Mouse (Mus musculus) layer of hippocampus, adult 18-20 months (tissue): ENCODE measurements around the gene Adad2. TPM values are rescaled to one million over a fixed set of nuclear protein-coding genes. Genes with fewer than 3 reads are reported as not detected.

Experiments
- DNase-seq, 2 experiments: peaks; one replicate each; pipeline ENCODE4 v3.0.0; 2022; ENCODE audit warnings: low spot score in 2 of 2
- long read RNA-seq: library from polyadenylated mRNA; stranded (forward); transcript quantifications from one replicate; pipeline ENCODE4 v2.0.0, GENCODE M21; 2021
- total RNA-seq, 2 experiments: library from RNA; stranded (reverse); gene quantifications; 2 replicates each; pipeline ENCODE4 v1.2.3; 2021

The Adad2 gene
- total RNA-seq: under 1 TPM; 0.18 to 0.42 TPM
- long read RNA-seq: 0 reads

DNA sequence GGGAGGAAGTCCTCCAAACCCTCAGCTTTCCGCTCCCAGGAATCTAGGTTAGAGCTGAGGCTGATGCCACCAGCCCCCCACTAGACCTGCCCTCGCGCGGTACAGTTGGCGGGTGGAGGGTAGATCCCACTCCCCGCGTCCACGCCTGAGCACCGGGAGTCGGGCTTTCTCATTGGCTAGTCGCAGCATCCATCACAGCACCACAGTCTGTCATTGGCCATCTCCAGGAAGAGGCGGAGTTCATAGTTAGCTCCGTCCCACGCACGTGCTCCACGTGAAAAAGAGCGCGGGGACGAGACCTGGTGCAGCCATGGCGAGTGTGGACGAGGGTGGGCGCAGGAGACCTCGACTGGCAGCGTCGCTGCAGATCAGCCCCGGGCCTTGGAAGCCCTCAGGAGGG lies at the start of gene Adad2:
TSS of gene Adad2 (plus strand) at position 277 of the 400 bp plus-strand sequence.
- DNase-seq: no peak

DNA sequence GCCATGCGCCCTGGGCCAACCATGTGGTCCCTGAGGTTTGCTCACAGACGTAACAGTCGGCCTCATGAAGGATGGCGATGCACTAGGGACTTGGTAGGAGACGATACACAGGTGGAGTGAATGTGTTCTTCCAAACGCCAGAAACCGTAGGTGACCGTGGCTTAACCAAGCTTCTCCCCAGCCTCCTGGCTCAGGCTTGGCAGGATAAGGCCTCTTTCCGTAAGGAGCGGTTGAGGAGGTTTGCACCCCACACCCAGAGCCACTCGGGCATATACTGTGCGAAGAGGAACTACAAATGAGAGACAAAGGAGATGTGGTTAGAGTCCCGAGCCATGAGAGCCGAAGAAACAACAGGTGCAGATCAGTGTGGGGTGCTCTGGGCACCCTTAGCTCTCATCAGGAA lies 48.7 kb upstream of the Adad2 start:
- no peak for DNase-seq

GRCm38 (mm10) chr8:119566367-119566766 lies 46.2 kb upstream of the Adad2 start:
- DNase-seq: no peak

- DNase-seq: no peak
Measured at GRCm38 (mm10) chr8:119568251-119568650, 44.3 kb upstream of the Adad2 start.

GRCm38 (mm10) chr8:119568951-119569350 lies 43.6 kb upstream of the Adad2 start:
- no peak for DNase-seq

- DNase-seq: no peak
Measured at GRCm38 (mm10) chr8:119569881-119570280, 42.7 kb upstream of the Adad2 start.

DNA sequence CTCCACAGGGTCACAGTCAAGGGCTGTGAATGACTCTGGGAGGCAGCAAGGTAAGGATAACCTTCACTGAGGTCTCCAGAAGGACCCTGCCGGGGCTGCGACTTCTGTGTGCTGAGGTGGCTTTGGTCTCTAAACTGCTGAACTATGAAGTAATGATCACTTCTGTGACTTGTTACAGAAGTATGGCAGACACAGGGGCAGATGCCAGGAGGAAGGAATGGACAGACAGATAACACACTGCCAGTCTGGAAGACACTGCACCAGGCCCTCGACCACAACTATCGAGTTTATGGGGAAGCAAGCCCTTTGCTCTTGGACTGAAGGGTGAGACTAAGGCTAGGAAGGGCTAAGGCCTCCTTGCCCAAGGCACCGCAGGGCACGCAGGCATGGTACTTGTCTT lies 41.4 kb upstream of the Adad2 start:
- DNase-seq: no peak

DNA sequence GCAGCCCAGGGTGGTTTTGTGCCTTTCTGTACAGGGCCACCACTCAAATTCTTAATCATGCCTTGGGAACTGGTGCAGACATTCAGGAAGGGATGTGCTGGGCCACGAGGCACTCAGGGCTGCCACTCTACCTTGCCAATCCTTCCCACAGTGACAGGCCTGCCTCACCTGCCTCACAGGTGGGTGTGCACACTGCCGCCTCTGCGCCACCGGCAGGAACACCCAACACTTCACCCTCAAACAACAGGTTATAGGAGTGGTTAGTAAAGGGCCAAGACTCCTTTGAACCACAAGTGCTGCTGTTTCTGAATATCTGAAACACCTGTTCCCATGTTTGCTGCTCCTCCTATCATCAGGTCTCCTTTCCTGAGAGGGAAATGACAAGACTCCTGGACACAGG lies 40.1 kb upstream of the Adad2 start:
- no peak for DNase-seq

DNA sequence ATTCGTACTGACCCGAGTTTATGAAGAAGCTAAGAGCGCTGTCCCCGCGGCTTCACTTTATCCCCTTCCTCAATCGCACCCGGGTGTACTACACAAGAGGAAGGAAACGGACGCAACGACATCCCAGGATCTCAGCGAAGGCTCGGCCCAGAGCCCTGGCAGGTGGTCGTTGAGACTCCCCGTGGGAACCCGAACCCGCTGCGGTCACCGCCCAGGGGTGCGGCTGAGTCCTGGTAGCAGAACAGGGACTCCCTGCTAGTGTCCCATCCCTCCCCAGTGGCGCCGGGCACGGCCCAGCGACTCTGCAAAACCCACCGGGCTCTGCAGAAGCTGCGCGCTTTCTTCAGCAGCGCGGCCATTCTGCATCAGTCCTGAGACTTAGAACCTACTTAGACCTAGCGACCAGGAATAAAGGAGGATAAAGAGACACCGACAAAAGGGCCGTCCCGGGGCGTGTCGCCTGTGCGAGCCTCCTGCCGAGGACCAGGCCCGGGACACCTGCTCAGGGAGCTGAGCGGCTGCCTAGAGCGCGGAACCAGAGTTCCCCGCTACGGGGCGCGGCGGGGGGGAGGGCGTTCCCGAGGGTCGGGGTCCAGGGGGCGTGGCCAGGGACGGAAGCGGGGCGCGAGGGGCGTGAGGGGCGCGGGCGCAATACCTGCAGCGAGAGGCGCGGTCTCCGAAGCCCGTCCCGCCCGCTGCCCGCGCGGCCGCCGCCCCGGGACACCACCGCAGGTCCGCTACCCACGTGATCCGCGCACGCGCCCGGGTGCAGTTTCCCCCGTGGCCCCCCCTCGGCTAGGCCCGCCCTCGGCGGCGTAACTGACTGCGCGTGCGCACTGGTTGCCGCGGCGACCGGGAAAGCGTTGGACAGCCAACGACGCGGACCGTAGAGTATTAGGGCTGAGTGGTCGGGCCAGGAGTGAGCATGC lies 37.8 kb upstream of the Adad2 start, which contains the start of the genes Hsdl1 and Dnaaf1:
TSS of gene Hsdl1 (minus strand) at position 747 of the 929 bp plus-strand sequence.
TSS of gene Dnaaf1 (plus strand) at position 799 of the 929 bp plus-strand sequence.
- DNase-seq: peak; percentile 92 to 96

- no peak for DNase-seq
Measured at GRCm38 (mm10) chr8:119575366-119575726, 37.2 kb upstream of the Adad2 start.

DNA sequence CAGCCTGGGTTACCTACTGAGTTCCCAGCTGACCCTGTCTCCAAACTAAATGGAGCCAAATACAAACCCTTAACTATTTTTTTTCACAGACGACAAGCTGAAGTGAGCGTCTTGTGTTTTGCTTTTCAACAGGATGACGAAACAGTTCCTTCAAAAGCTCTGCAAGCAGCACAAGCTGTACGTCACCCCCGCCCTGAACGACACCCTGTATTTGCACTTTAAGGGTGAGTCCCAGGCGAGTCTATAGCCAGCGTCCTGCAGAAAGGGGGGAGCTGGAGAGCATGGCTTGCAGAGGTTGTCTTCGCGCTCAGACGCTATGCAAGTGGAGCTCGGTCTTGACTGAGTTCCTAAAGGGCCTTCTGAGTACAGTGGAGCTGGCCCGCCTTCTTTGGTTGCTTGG lies 33.5 kb upstream of the Adad2 start:
- no peak for DNase-seq

DNA sequence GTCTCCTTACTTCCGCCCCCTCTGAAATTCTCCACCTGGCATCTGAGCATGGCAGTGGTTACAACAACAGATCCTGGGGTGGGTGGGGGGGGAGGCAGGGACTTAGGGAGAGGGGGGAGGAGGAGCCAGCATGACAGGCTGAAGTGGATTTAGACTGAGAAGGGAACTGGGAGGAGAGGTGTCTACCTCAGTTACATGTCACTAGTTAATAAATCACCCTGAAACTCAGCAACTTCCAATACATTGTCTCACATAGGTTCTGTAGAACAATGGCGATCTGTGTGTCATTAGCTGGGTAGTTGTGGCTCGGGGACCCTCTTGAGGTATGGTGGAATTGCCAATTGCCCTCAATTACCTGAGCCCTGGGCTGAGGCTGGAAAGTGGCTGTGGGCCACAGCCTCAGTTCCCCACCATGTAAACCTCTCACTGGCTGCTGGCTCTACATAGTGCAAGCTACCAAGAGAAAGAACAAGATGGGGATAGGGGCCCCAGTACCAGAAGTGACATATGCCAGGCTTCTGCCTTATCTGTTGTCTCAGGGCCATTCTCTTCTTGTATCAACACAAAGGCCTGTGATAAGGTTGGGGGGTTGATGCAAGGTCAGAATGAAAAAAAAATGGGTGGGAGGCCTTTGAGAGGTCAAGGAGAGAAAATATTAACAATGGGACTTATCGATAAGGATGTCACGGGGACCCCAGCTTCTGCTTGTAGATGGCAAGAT lies 31.9 kb upstream of the Adad2 start:
- DNase-seq: no peak

GRCm38 (mm10) chr8:119585901-119586300 lies 26.6 kb upstream of the Adad2 start:
- DNase-seq: no peak

- no peak for DNase-seq
Measured at GRCm38 (mm10) chr8:119588321-119588720, 24.2 kb upstream of the Adad2 start.

- DNase-seq: no peak
Measured at GRCm38 (mm10) chr8:119588844-119589243, 23.7 kb upstream of the Adad2 start.

- DNase-seq: no peak
Measured at GRCm38 (mm10) chr8:119590348-119590747, 22.2 kb upstream of the Adad2 start.

- DNase-seq: no peak
Measured at GRCm38 (mm10) chr8:119591456-119591855, 21.1 kb upstream of the Adad2 start.

DNA sequence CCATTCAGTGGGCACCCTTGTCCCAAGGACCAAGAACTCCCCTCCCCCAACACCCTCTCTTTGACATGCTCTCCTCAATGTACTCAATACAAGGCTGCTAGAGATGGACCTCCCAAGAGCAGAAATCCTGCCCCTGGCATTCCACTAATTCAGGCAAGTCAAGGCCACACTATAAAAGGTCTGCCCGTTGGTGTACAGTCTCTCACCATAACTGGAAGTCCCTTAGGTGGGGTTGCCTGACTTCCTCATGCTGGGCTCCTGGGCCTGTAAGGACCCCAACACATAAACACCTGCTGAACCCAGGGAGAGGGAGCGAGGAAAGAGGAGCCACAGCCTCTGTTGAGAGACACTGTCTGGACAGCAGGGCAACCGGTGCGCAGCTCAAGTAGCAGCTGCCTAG lies 8.8 kb upstream of the Adad2 start:
- no peak for DNase-seq

- no peak for DNase-seq
Measured at GRCm38 (mm10) chr8:119604398-119604803, 8.1 kb upstream of the Adad2 start.

GRCm38 (mm10) chr8:119604996-119605395 lies 7.6 kb upstream of the Adad2 start, which contains the start of gene Taf1c:
Taf1c (minus strand) TSS chr8:119605222.
- DNase-seq: peak; percentile 85 to 96

- DNase-seq: no peak
Measured at GRCm38 (mm10) chr8:119606224-119606623, 6.3 kb upstream of the Adad2 start.

- DNase-seq: no peak
Measured at GRCm38 (mm10) chr8:119615096-119615495, 2.5 kb downstream of the Adad2 start.
